Mouse (Mus musculus) heart, embryonic 16.5 days (tissue): ENCODE data around the gene Xpnpep2. TPM values are rescaled to one million over a fixed set of nuclear protein-coding genes. Genes with fewer than 3 reads are reported as not detected.

ENCODE experiments used
- ATAC-seq: fragments of 200-750 bp; cut with Nextera tagmentation; replicated peaks from 2 replicates; pipeline ENCODE4 v1.8.0; 2017; ENCODE audit warnings: moderate number of reproducible peaks; ENCODE audit not compliant: insufficient read depth, low FRiP score; ENCODE audit errors: extremely low read depth
- H3K27ac ChIP-seq: fragments of 300-500 bp; sonication (generic); 2 replicates; pipeline ENCODE4 v1.5.1; 2014; ENCODE audit warnings: mild to moderate bottlenecking, low read length, control low read depth, moderate library complexity
- H3K27me3 ChIP-seq: fragments of 300-500 bp; sonication (generic); 2 replicates; pipeline ENCODE4 v1.6.1; 2014; ENCODE audit warnings: low read length, mixed read lengths; ENCODE audit not compliant: control insufficient read depth, insufficient read depth
- H3K36me3 ChIP-seq: fragments of 300-500 bp; sonication (generic); 2 replicates; pipeline ENCODE4 v1.6.1; 2014; ENCODE audit not compliant: control insufficient read depth, insufficient read depth
- H3K4me1 ChIP-seq: fragments of 300-500 bp; sonication (generic); 2 replicates; pipeline ENCODE4 v1.6.1; 2014; ENCODE audit warnings: low read length, mixed read lengths; ENCODE audit not compliant: control insufficient read depth, insufficient read depth
- H3K4me2 ChIP-seq: fragments of 300-500 bp; sonication (generic); 2 replicates; pipeline ENCODE4 v1.6.1; 2014; ENCODE audit warnings: low read depth, mild to moderate bottlenecking, control low read depth, low read length
- H3K4me3 ChIP-seq: fragments of 300-500 bp; sonication (generic); 2 replicates; pipeline ENCODE4 v1.5.1; 2014; ENCODE audit warnings: mild to moderate bottlenecking, control low read depth, low read length
- H3K9ac ChIP-seq: fragments of 300-500 bp; sonication (generic); 2 replicates; pipeline ENCODE4 v1.6.1; 2014; ENCODE audit warnings: low read length, control low read depth
- H3K9me3 ChIP-seq: fragments of 300-500 bp; sonication (generic); replicated peaks from 2 replicates; pipeline ENCODE4 v1.6.1; 2016; ENCODE audit warnings: low read length; ENCODE audit not compliant: control insufficient read depth
- WGBS: fragments of 180-500 bp; shearing (Covaris S2); extraction: QIAGEN DNeasy Blood & Tissue Kit; methylation state at CpG from one replicate; pipeline ENCODE4 v1.1.7; 2014; 5-methylcytosine and 5-hydroxymethylcytosine counted together
- polyA plus RNA-seq: library from polyadenylated mRNA; unstranded; fragments of >200 nt; fragmentation: Nextera tagmentation; extraction: Ambion mirVana; gene quantifications from 2 replicates; pipeline ENCODE4 v1.2.1, GENCODE M21; 2015

Xpnpep2 gene
- polyA plus RNA-seq, 1 experiment from 2014 or later = 0.98 TPM

GRCm38 (mm10) chrX:48106226-48106625 lies 2.3 kb upstream of the Xpnpep2 start:
- H3K27me3 ChIP-seq = no peaks in the 10 kb centered on the region
- no peak overlapping the region for H3K4me2 ChIP-seq
- no peak overlapping the region for H3K9ac ChIP-seq
- H3K9me3 ChIP-seq = no peaks in the 10 kb centered on the region
- WGBS = 48% methylated on average over 3 of the region's 3 CpGs
- no peaks in the 10 kb centered on the region for H3K4me1 ChIP-seq
- H3K27ac ChIP-seq = no peak overlapping the region
- no peak overlapping the region for H3K4me3 ChIP-seq
- no peak for ATAC-seq
- no peaks in the 10 kb centered on the region for H3K36me3 ChIP-seq

- WGBS = 55% methylated on average over 3 of the region's 3 CpGs
- Histone ChIP-seq H3K4me3 (no peak overlapping the region), H3K36me3 (no peaks in the 10 kb centered on the region), H3K9me3 (no peaks in the 10 kb centered on the region), H3K27me3 (peaks cover 2% of the 10 kb centered on the region; the same call in 1 of the 2 replicates), H3K27ac (no peak overlapping the region), H3K4me1 (no peaks in the 10 kb centered on the region), H3K4me2 (no peak overlapping the region), H3K9ac (no peak overlapping the region)
- no peak for ATAC-seq
Observed at GRCm38 (mm10) chrX:48109316-48109655, 761 bp downstream of the Xpnpep2 start.

- Histone ChIP-seq H3K9ac (no peak overlapping the region), H3K27ac (no peak overlapping the region), H3K27me3 (peaks cover 4% of the 10 kb centered on the region; the same call in 1 of the 2 replicates), H3K36me3 (no peaks in the 10 kb centered on the region), H3K4me3 (no peak overlapping the region), H3K4me2 (no peak overlapping the region), H3K4me1 (no peaks in the 10 kb centered on the region), H3K9me3 (no peaks in the 10 kb centered on the region)
- no peak for ATAC-seq
Observed at GRCm38 (mm10) chrX:48119294-48119693, 10.8 kb downstream of the Xpnpep2 start.

DNA sequence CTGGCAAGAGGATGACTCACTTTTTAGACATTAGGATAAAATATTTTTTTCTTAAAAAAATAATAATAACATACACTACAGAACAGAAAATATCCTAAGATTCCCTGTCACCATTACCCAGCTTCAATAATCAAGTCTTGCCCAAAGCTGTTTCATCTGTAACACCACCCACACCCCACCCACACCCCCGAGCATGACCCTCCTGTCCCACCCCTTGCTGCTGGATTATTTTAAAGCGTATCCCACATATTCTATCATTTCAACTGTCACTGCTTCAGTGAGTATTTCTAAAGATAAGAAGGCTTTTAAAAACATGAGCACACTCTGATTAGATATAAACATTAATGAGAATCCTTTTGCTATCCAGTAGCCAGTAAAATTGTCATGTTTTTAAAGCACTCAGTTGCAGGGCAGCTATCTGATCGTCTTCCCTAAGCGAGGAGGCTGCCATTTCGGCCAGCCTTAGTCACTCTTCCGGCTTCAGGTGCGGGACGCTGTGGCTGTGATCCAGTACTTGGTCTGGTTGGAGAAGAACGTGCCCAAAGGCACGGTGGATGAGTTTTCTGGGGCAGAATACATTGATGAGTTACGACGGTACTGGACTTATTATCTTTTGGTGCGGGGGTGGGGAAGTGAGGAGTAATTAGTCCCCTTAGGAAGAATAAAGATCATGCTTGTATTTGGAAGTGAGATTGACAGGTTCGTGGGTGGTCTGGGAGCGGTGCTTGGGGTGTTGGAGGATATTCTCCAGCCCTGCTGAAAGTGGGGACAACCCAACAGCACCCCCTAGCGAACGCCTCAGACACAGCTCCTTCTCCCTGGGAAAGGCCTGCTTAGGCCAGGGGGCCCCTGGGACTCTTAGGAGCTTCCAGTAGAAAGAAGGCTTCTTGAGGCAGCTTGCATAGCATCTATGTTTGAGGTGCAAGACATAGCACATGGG lies 15.9 kb downstream of the Xpnpep2 start:
- Histone ChIP-seq H3K4me1 (0 out of 2 replicates have a peak, but pooled peaks cover 2% of the 10 kb centered on the region), H3K4me3 (peak overlapping the region; percentile 23), H3K27me3 (peaks cover 2% of the 10 kb centered on the region; the same call in 1 of the 2 replicates), H3K36me3 (no peaks in the 10 kb centered on the region), H3K4me2 (peak overlapping the region; percentile 58), H3K27ac (no peak overlapping the region), H3K9ac (no peak overlapping the region), H3K9me3 (no peaks in the 10 kb centered on the region)
- ATAC-seq = 0 out of 2 replicates have a peak, but pooled peaks have one; percentile 60
- WGBS = 20% methylated on average over 17 of the region's 17 CpGs

DNA sequence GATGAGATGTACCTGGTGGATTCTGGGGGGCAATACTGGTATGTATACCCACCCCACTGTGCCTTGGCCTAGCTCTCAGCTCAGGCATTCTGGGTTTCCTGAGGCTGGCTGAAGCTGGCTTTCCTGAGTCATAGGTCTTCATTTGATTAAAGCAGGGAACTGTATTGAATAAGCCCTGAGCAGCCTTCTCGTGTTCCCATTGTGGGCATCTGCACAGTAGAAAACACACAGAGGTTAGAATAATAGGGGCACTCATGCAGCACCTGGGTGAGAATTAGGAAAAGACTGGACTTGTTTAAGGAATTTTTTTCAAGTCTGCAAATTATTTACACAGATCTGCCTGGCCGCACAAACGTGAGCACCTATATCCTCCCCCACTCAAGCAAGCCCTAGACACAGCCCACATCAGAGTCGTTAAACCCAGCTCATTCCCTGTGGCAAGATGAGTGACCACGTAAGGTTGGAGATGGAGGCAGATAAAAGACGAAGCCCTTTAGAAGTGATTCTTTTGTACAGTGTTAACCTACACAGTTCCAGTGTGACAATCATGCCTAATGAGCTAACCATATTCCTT lies 18.5 kb downstream of the Xpnpep2 start:
- 0 out of 2 replicates have a peak, but pooled peaks cover 2% of the 10 kb centered on the region for H3K4me1 ChIP-seq
- no peaks in the 10 kb centered on the region for H3K9me3 ChIP-seq
- H3K4me3 ChIP-seq = no peak overlapping the region
- H3K36me3 ChIP-seq = no peaks in the 10 kb centered on the region
- H3K9ac ChIP-seq = no peak overlapping the region
- H3K27me3 ChIP-seq = no peaks in the 10 kb centered on the region; the same call in 1 of the 2 replicates
- no peak for ATAC-seq
- H3K4me2 ChIP-seq = no peak overlapping the region
- 77% methylated on average over 6 of the region's 6 CpGs for WGBS
- H3K27ac ChIP-seq = no peak overlapping the region

DNA sequence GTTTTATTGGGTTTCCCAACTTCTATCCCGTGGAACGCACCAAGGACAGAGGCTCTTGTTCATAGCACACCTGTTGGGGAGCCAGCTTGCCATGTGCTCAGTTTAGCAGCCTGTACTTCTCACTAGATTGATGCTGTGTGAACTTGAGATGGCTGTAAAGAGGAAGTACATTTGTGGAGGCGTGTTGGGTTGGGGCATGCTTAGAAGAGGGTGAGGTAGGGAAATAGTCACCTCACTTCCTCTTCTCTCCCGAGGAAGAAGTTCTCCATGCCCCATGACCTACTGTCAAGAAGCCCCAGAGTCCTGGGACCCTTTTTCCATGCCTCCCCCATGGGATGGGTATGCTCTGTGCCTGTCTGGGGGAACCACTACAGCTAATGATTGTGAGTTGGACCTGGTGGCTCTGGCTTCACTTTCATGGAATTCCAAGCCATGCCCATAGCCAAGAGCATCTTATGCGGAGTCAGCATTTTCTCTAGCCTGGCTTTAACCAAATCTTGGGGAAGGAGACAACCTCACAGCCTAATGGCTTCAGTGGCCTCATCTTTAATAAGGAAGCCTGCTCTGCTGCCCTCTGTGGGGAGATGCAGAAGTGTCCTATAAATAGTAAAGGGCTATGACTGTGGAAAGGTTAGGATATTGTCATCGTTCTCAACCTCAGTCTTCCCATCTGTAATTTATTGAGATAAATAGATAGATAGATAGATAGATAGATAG lies 19.1 kb downstream of the Xpnpep2 start:
- Histone ChIP-seq H3K36me3 (no peaks in the 10 kb centered on the region), H3K27me3 (no peaks in the 10 kb centered on the region; the same call in 1 of the 2 replicates), H3K4me1 (0 out of 2 replicates have a peak, but pooled peaks cover 2% of the 10 kb centered on the region), H3K4me2 (no peak overlapping the region), H3K9me3 (no peaks in the 10 kb centered on the region), H3K9ac (no peak overlapping the region), H3K4me3 (no peak overlapping the region), H3K27ac (no peak overlapping the region)
- 74% methylated on average over 6 of the region's 6 CpGs for WGBS
- no peak for ATAC-seq

DNA sequence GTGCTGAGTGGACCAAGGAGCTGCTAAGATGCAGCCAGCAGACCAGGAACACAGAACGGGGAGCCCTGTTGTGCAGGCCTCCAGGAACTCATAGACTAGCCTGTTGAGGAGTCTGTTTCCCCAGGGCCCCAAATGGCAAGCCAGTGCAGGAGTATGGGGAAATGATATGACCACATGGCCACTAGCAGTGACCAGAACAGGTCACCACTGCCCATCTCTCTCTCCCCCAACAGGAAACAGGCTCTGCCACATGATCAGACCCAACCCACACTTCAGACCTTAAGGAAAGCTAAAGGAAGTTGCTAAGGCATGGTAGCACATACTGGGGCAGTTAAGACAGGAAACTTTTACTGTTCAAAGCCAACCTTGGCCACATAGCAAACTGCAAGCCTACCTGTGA lies 20.6 kb downstream of the Xpnpep2 start:
- Histone ChIP-seq H3K9me3 (no peaks in the 10 kb centered on the region), H3K4me1 (0 out of 2 replicates have a peak, but pooled peaks cover 2% of the 10 kb centered on the region), H3K4me2 (no peak overlapping the region), H3K36me3 (no peaks in the 10 kb centered on the region), H3K4me3 (no peak overlapping the region), H3K9ac (no peak overlapping the region), H3K27ac (no peak overlapping the region), H3K27me3 (no peaks in the 10 kb centered on the region)
- no peak for ATAC-seq
- 79% methylated on average over 1 of the region's 1 CpGs for WGBS

DNA sequence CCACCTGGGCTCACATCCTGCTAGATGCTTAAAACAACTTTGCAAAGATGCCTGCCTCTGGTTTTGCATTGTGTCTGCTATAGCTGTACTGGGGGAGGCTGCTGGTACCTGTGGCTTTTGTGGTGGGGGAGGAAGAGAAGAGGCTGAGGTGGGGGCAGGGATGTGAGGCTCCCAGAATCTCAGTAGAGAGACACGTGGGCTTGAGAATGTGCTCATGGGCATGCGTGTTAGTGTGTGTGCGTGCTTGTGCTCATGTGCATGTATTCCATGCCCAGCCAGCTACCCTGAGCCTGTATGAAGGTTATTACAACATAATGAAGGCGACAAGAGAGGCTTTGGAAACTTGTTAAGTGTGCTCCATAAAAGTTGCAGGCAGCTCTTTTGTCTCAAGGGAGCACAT lies 28.4 kb downstream of the Xpnpep2 start:
- H3K9me3 ChIP-seq = no peaks in the 10 kb centered on the region
- no peak overlapping the region for H3K4me2 ChIP-seq
- H3K4me3 ChIP-seq = no peak overlapping the region
- no peak for ATAC-seq
- no peaks in the 10 kb centered on the region for H3K36me3 ChIP-seq
- no peak overlapping the region for H3K9ac ChIP-seq
- H3K27me3 ChIP-seq = no peaks in the 10 kb centered on the region; the same call in 1 of the 2 replicates
- no peaks in the 10 kb centered on the region for H3K4me1 ChIP-seq
- H3K27ac ChIP-seq = no peak overlapping the region; the same call in 1 of the 2 replicates
- 80% methylated on average over 4 of the region's 4 CpGs for WGBS
